Mouse (Mus musculus) kidney, adult 2 months (tissue): Measurements from ENCODE around the gene Slc16a8. TPM values are rescaled to one million over a fixed set of nuclear protein-coding genes. Genes with fewer than 3 reads are reported as not detected.

Experiments used
- DNase-seq: peaks from one replicate; pipeline ENCODE4 v3.0.0; 2021
- H3K27ac ChIP-seq: fragments of 200-500 bp; 2 replicates; pipeline ENCODE4 v1.5.1; 2012; ENCODE audit warnings: low read depth, low read length, control low read depth, inconsistent platforms; ENCODE audit not compliant: insufficient read depth
- H3K27me3 ChIP-seq: fragments of 200-500 bp; replicated peaks from 2 replicates; pipeline ENCODE4 v1.6.1; 2012; ENCODE audit warnings: mild to moderate bottlenecking, moderate library complexity, low read length, inconsistent platforms; ENCODE audit not compliant: control insufficient read depth, insufficient read depth
- H3K36me3 ChIP-seq: fragments of 200-500 bp; 2 replicates; pipeline ENCODE4 v1.6.1; 2012; ENCODE audit warnings: mild to moderate bottlenecking, moderate library complexity, low read length, inconsistent platforms; ENCODE audit not compliant: control insufficient read depth, insufficient read depth
- H3K4me1 ChIP-seq: fragments of 200-500 bp; 2 replicates; pipeline ENCODE4 v1.6.1; 2011; ENCODE audit warnings: low read length; ENCODE audit not compliant: control insufficient read depth, insufficient read depth
- H3K4me3 ChIP-seq: fragments of 200-500 bp; 2 replicates; pipeline ENCODE4 v1.5.1; 2011; ENCODE audit warnings: mild to moderate bottlenecking, low read depth, low read length, control low read depth; ENCODE audit not compliant: insufficient read depth
- CTCF ChIP-seq: fragments of 200-500 bp; conservative IDR thresholded peaks from 2 replicates; pipeline ENCODE4 v1.5.1; 2011; ENCODE audit warnings: low read depth, mild to moderate bottlenecking, control low read depth, low read length, moderate library complexity, mixed read lengths; ENCODE audit not compliant: insufficient read depth, insufficient read length
- POLR2A ChIP-seq: fragments of 200-500 bp; IDR thresholded peaks from one replicate; pipeline ENCODE4 v1.6.1; 2011; ENCODE audit warnings: low read depth, low read length, control low read depth
- WGBS: fragments of 180-500 bp; shearing (Covaris S2); methylation state at CpG from one replicate; pipeline ENCODE4 v1.1.7; 2018; 5-methylcytosine and 5-hydroxymethylcytosine counted together
- polyA plus RNA-seq: library from polyadenylated mRNA; depleted of rRNA; stranded (reverse); fragments of >200 nt; gene quantifications from 2 replicates; pipeline ENCODE4 v1.2.3, GENCODE M21; 2012

The Slc16a8 gene
- polyA plus RNA-seq, 1 experiment: 0.23 TPM

DNA sequence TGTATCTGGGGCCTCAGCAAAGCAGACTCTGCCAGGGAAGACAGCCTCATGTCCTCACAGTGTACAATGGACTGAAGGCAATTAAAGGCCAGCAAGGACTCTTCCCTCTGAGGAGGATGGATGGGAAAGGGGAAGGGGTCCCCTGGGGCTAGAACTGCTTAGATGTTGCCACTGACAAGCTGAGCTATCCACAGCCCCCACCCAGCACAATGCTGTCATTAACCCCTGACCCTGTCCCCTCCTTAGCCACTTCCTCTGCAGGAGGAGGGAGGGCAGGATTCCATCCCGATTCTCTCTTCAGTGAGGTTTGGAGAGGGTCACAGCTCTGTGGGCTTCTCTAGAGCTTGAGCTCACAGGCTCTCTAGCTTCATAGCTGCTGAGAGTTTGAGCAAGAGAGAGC, 35.0 kb downstream of the Slc16a8 start:
- no peaks in the 10 kb centered on the region for H3K4me1 ChIP-seq
- H3K27ac ChIP-seq: no peak overlapping the region
- no peaks in the 10 kb centered on the region for H3K36me3 ChIP-seq
- no peaks in the 10 kb centered on the region for H3K27me3 ChIP-seq
- peak; percentile 26 for DNase-seq
- WGBS: 14% methylated on average over 1 of the region's 1 CpGs
- TF ChIP-seq POLR2A: no peak
- TF ChIP-seq CTCF: no peak
- H3K4me3 ChIP-seq: no peak overlapping the region

DNA sequence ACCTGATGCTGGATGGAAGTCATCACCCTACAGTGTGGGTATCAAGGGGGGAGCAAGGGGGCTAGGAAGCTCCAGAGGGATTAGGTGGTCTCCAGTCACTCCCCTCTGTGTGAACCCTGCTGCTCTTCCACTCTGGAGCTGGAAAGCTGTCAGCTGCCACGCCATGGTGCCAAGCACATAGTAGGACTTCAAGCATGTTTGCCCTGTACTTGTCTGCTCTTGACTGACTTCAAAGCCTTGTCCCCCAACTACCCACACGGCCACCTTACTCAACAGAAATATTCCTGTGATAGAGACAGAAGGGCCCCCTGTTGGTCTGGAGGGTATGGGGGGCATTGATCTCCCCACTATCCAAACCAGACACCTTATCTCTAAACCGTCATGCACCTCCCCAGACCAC, 38.4 kb downstream of the Slc16a8 start:
- Histone ChIP-seq H3K4me3 (no peak overlapping the region), H3K36me3 (no peaks in the 10 kb centered on the region), H3K27me3 (no peaks in the 10 kb centered on the region), H3K4me1 (0 out of 2 replicates have a peak, but pooled peaks cover 3% of the 10 kb centered on the region), H3K27ac (no peak overlapping the region)
- 79% methylated on average over 3 of the region's 3 CpGs for WGBS
- no peak for TF ChIP-seq POLR2A
- TF ChIP-seq CTCF: no peak
- DNase-seq: no peak

DNA sequence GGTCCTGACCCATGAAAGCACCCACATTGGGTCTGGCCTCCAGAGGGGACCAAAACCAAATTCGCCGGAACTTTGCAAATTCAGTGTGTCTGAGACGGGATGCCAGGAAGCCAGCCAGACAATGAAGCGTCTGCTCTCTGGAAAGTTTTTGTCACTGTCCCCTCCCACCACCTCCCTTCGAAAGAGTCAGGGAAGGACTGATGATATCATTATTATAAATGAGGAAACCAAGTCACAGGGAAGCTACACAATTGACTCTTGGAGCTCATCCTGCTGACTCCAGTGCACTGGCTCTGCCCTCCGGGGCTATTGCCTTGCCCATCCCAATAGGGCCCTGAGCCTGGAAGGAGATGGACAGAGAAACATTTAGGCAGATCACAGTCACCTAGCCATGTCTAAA, 41.0 kb downstream of the Slc16a8 start:
- Histone ChIP-seq H3K27ac (no peak overlapping the region), H3K4me3 (no peak overlapping the region), H3K36me3 (no peaks in the 10 kb centered on the region), H3K4me1 (0 out of 2 replicates have a peak, but pooled peaks cover 3% of the 10 kb centered on the region), H3K27me3 (no peaks in the 10 kb centered on the region)
- 75% methylated on average over 6 of the region's 6 CpGs for WGBS
- TF ChIP-seq CTCF: no peak
- no peak for TF ChIP-seq POLR2A
- peak; percentile 55 for DNase-seq

DNA sequence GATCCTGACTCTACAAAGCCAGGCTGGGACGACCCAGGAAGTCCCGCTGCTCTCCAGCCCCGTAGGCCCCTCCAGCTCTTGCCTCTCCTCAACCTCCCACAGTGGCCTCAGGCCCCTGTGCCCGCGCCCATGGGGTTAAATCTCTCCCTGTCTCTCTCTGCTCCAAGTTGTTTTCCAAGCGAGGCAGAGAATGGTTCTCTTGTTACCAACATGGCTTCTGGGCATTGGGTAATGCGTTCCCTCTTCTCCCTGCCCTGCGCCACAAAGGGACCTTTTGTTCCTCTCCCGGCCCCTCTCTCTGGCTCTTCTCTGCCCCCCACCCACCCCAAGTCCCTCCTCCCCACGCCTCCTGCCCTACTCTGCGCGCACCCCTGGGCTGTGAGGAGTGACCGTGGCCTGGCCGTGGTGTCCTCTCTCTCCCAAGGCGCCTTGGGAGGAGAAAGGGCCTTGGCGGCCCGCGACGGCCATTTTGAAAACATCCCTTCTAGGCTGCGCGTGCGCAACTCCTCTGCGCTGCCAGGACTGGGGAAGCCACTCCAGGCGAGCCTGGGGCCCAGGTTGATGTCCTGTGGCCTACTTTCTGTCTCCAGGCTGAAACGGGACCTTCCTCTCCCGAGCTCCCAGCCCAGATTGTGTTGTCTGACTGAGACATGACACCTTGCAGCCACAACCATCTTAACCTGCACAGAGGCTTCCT, 41.7 kb downstream of the Slc16a8 start:
- no peak overlapping the region for H3K4me3 ChIP-seq
- no peaks in the 10 kb centered on the region for H3K27me3 ChIP-seq
- no peak for DNase-seq
- H3K36me3 ChIP-seq: no peaks in the 10 kb centered on the region
- TF ChIP-seq CTCF: no peak
- no peak for TF ChIP-seq POLR2A
- WGBS: 87% methylated on average over 26 of the region's 26 CpGs
- H3K4me1 ChIP-seq: 0 out of 2 replicates have a peak, but pooled peaks cover 3% of the 10 kb centered on the region
- no peak overlapping the region for H3K27ac ChIP-seq

DNA sequence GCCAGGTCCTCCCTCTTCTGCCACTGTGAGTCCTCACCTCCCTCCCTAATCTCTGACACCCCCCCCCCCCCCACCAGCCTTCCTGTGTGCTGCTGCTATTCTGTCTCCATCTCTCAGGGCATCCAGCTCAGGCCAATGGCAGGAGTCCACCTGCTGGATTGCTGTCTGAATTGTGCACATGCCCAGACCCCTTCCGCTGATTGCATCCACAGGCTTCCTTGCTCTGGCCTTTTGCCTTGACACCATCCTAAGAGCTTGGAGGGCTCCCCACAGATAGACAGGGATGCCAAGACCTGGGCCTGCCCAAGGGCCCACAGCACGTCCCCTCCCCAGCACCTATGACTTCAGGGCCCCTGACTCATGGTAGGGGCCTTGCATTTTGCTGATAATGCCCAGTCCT, 44.2 kb downstream of the Slc16a8 start:
- Histone ChIP-seq H3K27ac (no peak overlapping the region), H3K27me3 (no peaks in the 10 kb centered on the region), H3K4me3 (no peak overlapping the region), H3K36me3 (no peaks in the 10 kb centered on the region), H3K4me1 (0 out of 2 replicates have a peak, but pooled peaks cover 3% of the 10 kb centered on the region)
- no peak for TF ChIP-seq CTCF
- no peak for TF ChIP-seq POLR2A
- DNase-seq: no peak
- WGBS: 81% methylated on average over 2 of the region's 2 CpGs

DNA sequence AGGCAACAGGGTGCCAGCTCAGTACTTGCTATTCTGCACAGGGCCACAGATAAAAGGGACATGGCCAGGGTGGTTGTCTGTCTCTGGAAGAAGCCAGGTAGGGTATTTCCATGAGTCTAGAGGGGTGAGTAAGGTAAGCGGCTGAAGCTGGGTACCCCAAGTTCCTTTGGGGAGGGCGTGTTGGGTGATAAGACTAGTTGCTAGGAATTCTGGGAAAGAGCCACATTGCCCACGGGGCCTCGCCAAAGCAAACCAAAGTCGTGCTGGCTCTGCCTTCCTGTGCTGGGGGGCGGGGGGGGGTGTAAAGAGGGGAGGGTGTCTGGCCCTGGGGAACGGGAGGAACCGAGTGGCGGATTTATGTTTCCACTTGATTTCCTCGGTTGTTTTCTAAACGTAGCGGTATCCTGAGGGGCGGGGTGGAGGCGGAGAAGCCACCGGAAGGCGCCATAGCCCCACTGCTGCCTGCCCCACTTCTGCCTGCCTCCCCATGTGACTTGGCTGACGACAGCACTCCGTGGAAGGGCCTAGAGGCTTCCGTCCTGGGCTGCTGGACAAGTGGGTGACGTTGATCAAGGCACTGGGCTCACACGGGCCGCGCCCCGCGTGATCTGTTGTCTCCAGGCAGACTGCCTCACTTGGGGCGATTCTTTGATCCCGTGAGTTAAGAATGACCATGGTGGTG, 45.7 kb downstream of the Slc16a8 start:
- H3K4me3 ChIP-seq: peak overlapping the region; percentile 31
- TF ChIP-seq CTCF (no peak), POLR2A (no peak)
- H3K4me1 ChIP-seq: 0 out of 2 replicates have a peak, but pooled peaks cover 2% of the 10 kb centered on the region
- peak overlapping the region; percentile 39; the same call in 1 of the 2 replicates for H3K27ac ChIP-seq
- no peaks in the 10 kb centered on the region for H3K36me3 ChIP-seq
- peak; percentile 84 for DNase-seq
- 58% methylated on average over 27 of the region's 27 CpGs for WGBS
- no peaks in the 10 kb centered on the region for H3K27me3 ChIP-seq

DNA sequence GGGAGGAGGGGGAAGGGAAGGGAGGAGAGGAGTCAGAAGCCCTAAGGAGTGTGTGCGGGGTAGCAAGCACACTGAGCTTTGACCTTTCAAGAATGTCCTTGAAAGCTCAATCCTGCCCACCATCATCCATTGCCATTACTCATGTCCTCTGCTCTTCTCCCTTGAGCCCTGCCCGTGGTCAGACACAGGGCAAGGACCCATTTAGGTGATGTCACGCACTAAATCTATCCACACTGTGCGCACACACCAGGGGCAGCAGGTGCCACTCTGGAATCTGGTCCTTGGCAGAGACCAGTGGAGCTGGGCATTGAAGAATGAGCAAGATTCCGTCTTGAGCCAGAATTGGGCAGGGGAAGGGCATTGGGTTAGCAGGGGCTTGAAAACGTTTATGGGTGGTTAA, 46.4 kb downstream of the Slc16a8 start:
- WGBS: 69% methylated on average over 6 of the region's 6 CpGs
- no peak for DNase-seq

More for the DNA sequence above, 46.4 kb downstream of the Slc16a8 start:
- H3K4me3 ChIP-seq: no peak overlapping the region
- TF ChIP-seq POLR2A: no peak
- H3K36me3 ChIP-seq: no peaks in the 10 kb centered on the region
- no peak overlapping the region for H3K27ac ChIP-seq
- no peaks in the 10 kb centered on the region for H3K27me3 ChIP-seq
- H3K4me1 ChIP-seq: no peaks in the 10 kb centered on the region
